Mouse (Mus musculus): Measurements from ENCODE around the gene Adad1.

Gene Adad1

DNA sequence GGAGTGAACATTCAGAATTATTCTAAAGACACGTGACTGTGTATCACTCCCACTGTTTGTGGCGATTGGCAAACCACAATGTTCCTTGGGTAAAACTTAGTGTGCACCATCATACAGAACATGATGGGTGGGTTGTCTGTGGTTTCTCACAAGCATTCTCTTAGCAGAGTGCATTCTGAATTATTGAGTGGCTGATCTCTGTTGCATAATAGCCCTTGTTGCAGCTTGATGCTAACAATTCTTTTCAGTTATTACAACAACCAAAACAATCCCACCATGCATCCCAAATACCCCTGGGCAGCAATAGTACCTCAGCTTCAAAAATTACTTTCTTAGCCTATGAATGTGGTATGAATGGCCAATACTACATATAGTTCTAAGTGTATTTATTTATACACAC, 106.0 kb downstream of the Adad1 start:
- no peak for DNase-seq (ENCODE audit: low read depth, low spot score)
